Mouse (Mus musculus): ENCODE measurements around the gene Psmd4.

DNA sequence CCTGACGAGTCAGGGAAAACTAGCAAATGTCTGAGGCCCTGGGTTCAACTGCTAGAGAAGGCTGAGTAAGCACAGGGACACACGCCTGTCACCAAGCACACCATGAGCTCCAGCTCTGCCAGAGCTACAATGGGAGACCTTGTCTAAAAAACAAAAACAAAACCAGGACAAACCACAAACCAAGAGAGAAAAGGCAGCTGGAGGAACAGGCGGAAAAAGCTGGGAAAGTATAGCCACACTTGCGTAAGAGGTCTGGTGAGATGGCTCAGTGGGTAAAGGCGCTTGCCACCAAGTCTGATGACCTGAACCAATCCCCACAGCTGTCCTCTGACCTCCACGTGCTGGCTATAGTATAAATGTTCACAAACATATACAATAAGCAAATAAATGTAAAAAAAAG lies 23.7 kb upstream of the Psmd4 start:
- TF ChIP-seq EP300 (IDR thresholded peaks at IDR 0.05; ENCODE audit: insufficient read depth, low read depth, low read length) (no peak), CTCF (IDR thresholded peaks at IDR 0.05) (no peak), POLR2A (IDR thresholded peaks at IDR 0.05; ENCODE audit: insufficient read depth, low read depth, low read length) (no peak)

Measured in heart, adult 2 months (tissue).